Mouse (Mus musculus) G1E (cell line): ENCODE measurements around the gene Arhgef6.

Experiments used
- CTCF ChIP-seq: IDR thresholded peaks from 2 replicates; pipeline ENCODE4 v1.5.1; 2012; ENCODE audit warnings: low read depth, low read length, inconsistent platforms, mixed read lengths
- GATA1 ChIP-seq: IDR thresholded peaks from 2 replicates; pipeline ENCODE4 v1.6.1; 2012; ENCODE audit warnings: borderline replicate concordance, low read length, inconsistent platforms, mixed read lengths
- GATA2 ChIP-seq: IDR thresholded peaks from 2 replicates; pipeline ENCODE4 v1.6.1; 2012; ENCODE audit warnings: low read depth, low read length, inconsistent platforms, borderline replicate concordance
- POLR2AphosphoS5 ChIP-seq: IDR thresholded peaks from 2 replicates; pipeline ENCODE4 v1.6.1; 2012; ENCODE audit warnings: low read depth, low read length, inconsistent platforms; ENCODE audit not compliant: insufficient replicate concordance
- TAL1 ChIP-seq: conservative IDR thresholded peaks from 2 replicates; pipeline ENCODE4 v1.6.1; 2012; ENCODE audit warnings: low read depth, low read length, inconsistent platforms, mixed read lengths

GRCm38 (mm10) chrX:57233596-57233995 is 104.9 kb downstream of the Arhgef6 start:
- TF ChIP-seq CTCF: no peak
- TF ChIP-seq TAL1: no peak
- no peak for TF ChIP-seq POLR2AphosphoS5
- no peak for TF ChIP-seq GATA1
- TF ChIP-seq GATA2: no peak
